Mouse (Mus musculus) stomach, embryonic 14.5 days (tissue): Measurements from ENCODE around the gene Rpsa. TPM values are rescaled to one million over a fixed set of nuclear protein-coding genes. Genes with fewer than 3 reads are reported as not detected.

Experiments used
- ATAC-seq: fragments of 200-750 bp; cut with Nextera tagmentation; 2 replicates; pipeline ENCODE4 v1.8.0; 2017; ENCODE audit warnings: low read depth, moderate TSS enrichment; ENCODE audit not compliant: insufficient number of reproducible peaks, insufficient read depth, low FRiP score
- H3K27ac ChIP-seq: fragments of 300-500 bp; sonication (generic); 2 replicates; pipeline ENCODE4 v1.5.1; 2014; ENCODE audit warnings: mild to moderate bottlenecking, low read length, moderate library complexity, mixed read lengths
- H3K27me3 ChIP-seq: fragments of 300-500 bp; sonication (generic); 2 replicates; pipeline ENCODE4 v1.6.1; 2014; ENCODE audit warnings: low read length, control low read depth, mixed read lengths; ENCODE audit not compliant: control insufficient read depth, insufficient read depth
- H3K36me3 ChIP-seq: fragments of 300-500 bp; sonication (generic); 2 replicates; pipeline ENCODE4 v1.6.1; 2014; ENCODE audit warnings: mild to moderate bottlenecking, control low read depth, low read length, moderate library complexity, mixed read lengths; ENCODE audit not compliant: control insufficient read depth, insufficient read depth
- H3K4me1 ChIP-seq: fragments of 300-500 bp; sonication (generic); 2 replicates; pipeline ENCODE4 v1.6.1; 2014; ENCODE audit warnings: low read length, control low read depth, mixed read lengths; ENCODE audit not compliant: control insufficient read depth, insufficient read depth
- H3K4me2 ChIP-seq: fragments of 300-500 bp; sonication (generic); replicated peaks from 2 replicates; pipeline ENCODE4 v1.6.1; 2014; ENCODE audit warnings: low read depth, low read length, control low read depth
- H3K4me3 ChIP-seq: fragments of 300-500 bp; sonication (generic); 2 replicates; pipeline ENCODE4 v1.5.1; 2014; ENCODE audit warnings: low read depth, low read length, control low read depth
- H3K9ac ChIP-seq: fragments of 300-500 bp; sonication (generic); replicated peaks from 2 replicates; pipeline ENCODE4 v1.6.1; 2014; ENCODE audit warnings: low read depth, mild to moderate bottlenecking, control low read depth, low read length, moderate library complexity, mixed read lengths
- H3K9me3 ChIP-seq: fragments of 300-500 bp; sonication (generic); 2 replicates; pipeline ENCODE4 v1.6.1; 2016; ENCODE audit warnings: low read depth, low read length, control low read depth; ENCODE audit not compliant: control insufficient read depth
- WGBS: fragments of 180-500 bp; shearing (Covaris S2); extraction: QIAGEN DNeasy Blood & Tissue Kit; methylation state at CpG from one replicate; pipeline ENCODE4 v1.1.7; 2014; 5-methylcytosine and 5-hydroxymethylcytosine counted together
- polyA plus RNA-seq: library from polyadenylated mRNA; unstranded; fragments of >200 nt; fragmentation: Nextera tagmentation; extraction: Ambion mirVana; gene quantifications from 2 replicates; pipeline ENCODE4 v1.2.1, GENCODE M21; 2014

Rpsa gene
- polyA plus RNA-seq, 1 experiment from 2014 or later = 2,010 TPM

GRCm38 (mm10) chr9:120084406-120084805 is 43.1 kb upstream of the Rpsa start:
- no peaks in the 10 kb centered on the region for H3K4me1 ChIP-seq
- no peaks in the 10 kb centered on the region for H3K9me3 ChIP-seq
- H3K4me3 ChIP-seq = no peak overlapping the region
- no peak overlapping the region for H3K4me2 ChIP-seq
- no peaks in the 10 kb centered on the region for H3K27me3 ChIP-seq
- WGBS = 86% methylated on average over 9 of the region's 9 CpGs
- no peak overlapping the region for H3K27ac ChIP-seq
- ATAC-seq = no peak
- H3K36me3 ChIP-seq = no peaks in the 10 kb centered on the region
- H3K9ac ChIP-seq = no peak overlapping the region

- ATAC-seq = no peak
- 82% methylated on average over 7 of the region's 7 CpGs for WGBS
- H3K4me2 ChIP-seq = no peak overlapping the region
- H3K9ac ChIP-seq = no peak overlapping the region
- H3K36me3 ChIP-seq = no peaks in the 10 kb centered on the region
- no peaks in the 10 kb centered on the region for H3K9me3 ChIP-seq
- no peaks in the 10 kb centered on the region for H3K27me3 ChIP-seq
- H3K4me1 ChIP-seq = no peaks in the 10 kb centered on the region
- no peak overlapping the region for H3K4me3 ChIP-seq
- no peak overlapping the region for H3K27ac ChIP-seq
Observed at GRCm38 (mm10) chr9:120089125-120089524, 38.4 kb upstream of the Rpsa start.

- WGBS = 84% methylated on average over 10 of the region's 10 CpGs
- H3K9ac ChIP-seq = no peak overlapping the region
Observed at GRCm38 (mm10) chr9:120091086-120091485, 36.4 kb upstream of the Rpsa start.

GRCm38 (mm10) chr9:120091696-120092238 is 35.7 kb upstream of the Rpsa start, which contains the start of gene Ccr8:
Ccr8 (plus strand) TSS chr9:120092114.
- H3K27ac ChIP-seq = no peak within 1 kb of the TSS
- H3K9ac ChIP-seq = no peak within 1 kb of the TSS
- WGBS = 74% methylated on average over 5 of the region's 5 CpGs
- no peaks in the 10 kb centered on the region for H3K27me3 ChIP-seq
- no peak within 1 kb of the TSS for H3K4me2 ChIP-seq
- no peak for ATAC-seq
- no peaks in the 10 kb centered on the region for H3K9me3 ChIP-seq
- H3K4me1 ChIP-seq = no peaks in the 10 kb centered on the region
- H3K36me3 ChIP-seq = no peaks in the 10 kb centered on the region
- H3K4me3 ChIP-seq = no peak within 1 kb of the TSS

More at GRCm38 (mm10) chr9:120091086-120091485, 36.4 kb upstream of the Rpsa start:
- ATAC-seq = no peak
- no peaks in the 10 kb centered on the region for H3K9me3 ChIP-seq
- H3K27ac ChIP-seq = no peak overlapping the region
- H3K36me3 ChIP-seq = no peaks in the 10 kb centered on the region
- no peak overlapping the region for H3K4me2 ChIP-seq
- no peak overlapping the region for H3K4me3 ChIP-seq
- no peaks in the 10 kb centered on the region for H3K4me1 ChIP-seq
- no peaks in the 10 kb centered on the region for H3K27me3 ChIP-seq

GRCm38 (mm10) chr9:120093701-120094100 is 33.8 kb upstream of the Rpsa start:
- 87% methylated on average over 13 of the region's 13 CpGs for WGBS
- H3K27ac ChIP-seq = no peak overlapping the region
- H3K4me1 ChIP-seq = no peaks in the 10 kb centered on the region
- no peaks in the 10 kb centered on the region for H3K27me3 ChIP-seq
- no peak overlapping the region for H3K4me3 ChIP-seq
- no peaks in the 10 kb centered on the region for H3K9me3 ChIP-seq
- H3K36me3 ChIP-seq = no peaks in the 10 kb centered on the region
- no peak overlapping the region for H3K4me2 ChIP-seq
- H3K9ac ChIP-seq = no peak overlapping the region
- no peak for ATAC-seq

GRCm38 (mm10) chr9:120095886-120096285 is 31.6 kb upstream of the Rpsa start:
- H3K4me2 ChIP-seq = no peak overlapping the region
- H3K27me3 ChIP-seq = no peaks in the 10 kb centered on the region
- WGBS = 61% methylated on average over 7 of the region's 7 CpGs
- no peak for ATAC-seq
- no peak overlapping the region for H3K4me3 ChIP-seq
- no peaks in the 10 kb centered on the region for H3K36me3 ChIP-seq
- no peaks in the 10 kb centered on the region for H3K9me3 ChIP-seq
- H3K4me1 ChIP-seq = no peaks in the 10 kb centered on the region
- H3K9ac ChIP-seq = no peak overlapping the region
- no peak overlapping the region for H3K27ac ChIP-seq

- Histone ChIP-seq H3K9me3 (no peaks in the 10 kb centered on the region), H3K4me1 (no peaks in the 10 kb centered on the region), H3K27me3 (no peaks in the 10 kb centered on the region), H3K4me3 (no peak overlapping the region), H3K9ac (no peak overlapping the region), H3K36me3 (no peaks in the 10 kb centered on the region), H3K27ac (no peak overlapping the region), H3K4me2 (no peak overlapping the region)
- ATAC-seq = no peak
- 21% methylated on average over 7 of the region's 7 CpGs for WGBS
Observed at GRCm38 (mm10) chr9:120098682-120099081, 28.8 kb upstream of the Rpsa start.

- H3K4me2 ChIP-seq = no peak overlapping the region
- no peak for ATAC-seq
- no peaks in the 10 kb centered on the region for H3K4me1 ChIP-seq
- no peak overlapping the region for H3K27ac ChIP-seq
- no peak overlapping the region for H3K9ac ChIP-seq
- no peaks in the 10 kb centered on the region for H3K9me3 ChIP-seq
- no peak overlapping the region for H3K4me3 ChIP-seq
- 89% methylated on average over 8 of the region's 8 CpGs for WGBS
- no peaks in the 10 kb centered on the region for H3K36me3 ChIP-seq
- no peaks in the 10 kb centered on the region for H3K27me3 ChIP-seq
Observed at GRCm38 (mm10) chr9:120099304-120099703, 28.2 kb upstream of the Rpsa start.

- ATAC-seq = no peak
Observed at GRCm38 (mm10) chr9:120101165-120101564, 26.3 kb upstream of the Rpsa start.

More at GRCm38 (mm10) chr9:120101165-120101564, 26.3 kb upstream of the Rpsa start:
- H3K27ac ChIP-seq = no peak overlapping the region
- H3K4me3 ChIP-seq = no peak overlapping the region
- H3K9me3 ChIP-seq = no peaks in the 10 kb centered on the region
- H3K27me3 ChIP-seq = no peaks in the 10 kb centered on the region
- H3K9ac ChIP-seq = no peak overlapping the region
- H3K36me3 ChIP-seq = no peaks in the 10 kb centered on the region
- H3K4me1 ChIP-seq = no peaks in the 10 kb centered on the region
- 93% methylated on average over 2 of the region's 2 CpGs for WGBS
- H3K4me2 ChIP-seq = no peak overlapping the region
